Mouse (Mus musculus) gonadal fat pad, adult 2 months (tissue): Measurements from ENCODE around the gene Ndel1. TPM values are rescaled to one million over a fixed set of nuclear protein-coding genes. Genes with fewer than 3 reads are reported as not detected.

Experiments
- DNase-seq: peaks from one replicate; pipeline ENCODE4 v3.0.0-alpha.2; 2012; ENCODE audit warnings: low read depth
- polyA plus RNA-seq: library from polyadenylated mRNA; depleted of rRNA; stranded (reverse); fragments of >200 nt; gene quantifications from 2 replicates; pipeline ENCODE4 v1.2.3, GENCODE M21; 2012

Ndel1 gene
- polyA plus RNA-seq, 1 experiment = 82.3 TPM

GRCm38 (mm10) chr11:68892233-68892832 lies 20.7 kb upstream of the Ndel1 start:
- no peak for DNase-seq

GRCm38 (mm10) chr11:68891823-68892222 lies 20.2 kb upstream of the Ndel1 start:
- DNase-seq = no peak

- no peak for DNase-seq
These were observed 19.0 kb upstream of the Ndel1 start for GRCm38 (mm10) chr11:68890625-68891024.

GRCm38 (mm10) chr11:68888653-68889052 lies 17.0 kb upstream of the Ndel1 start:
- DNase-seq = no peak

GRCm38 (mm10) chr11:68888253-68888652 lies 16.6 kb upstream of the Ndel1 start, which contains the start of gene Rnf222:
Gene Rnf222, plus strand, starts transcription at chr11:68888553.
- no peak for DNase-seq

GRCm38 (mm10) chr11:68886091-68886490 lies 14.4 kb upstream of the Ndel1 start:
- DNase-seq = no peak

GRCm38 (mm10) chr11:68884368-68884767 lies 12.7 kb upstream of the Ndel1 start:
- no peak for DNase-seq

- no peak for DNase-seq
These were observed 12.2 kb upstream of the Ndel1 start for GRCm38 (mm10) chr11:68883843-68884242.

GRCm38 (mm10) chr11:68882107-68882506 lies 10.4 kb upstream of the Ndel1 start:
- DNase-seq = no peak

GRCm38 (mm10) chr11:68878811-68879210 lies 7.2 kb upstream of the Ndel1 start:
- no peak for DNase-seq

GRCm38 (mm10) chr11:68874841-68875240 lies 3.2 kb upstream of the Ndel1 start:
- DNase-seq = no peak

GRCm38 (mm10) chr11:68871277-68871676 lies 381 bp downstream of the Ndel1 start:
- no peak for DNase-seq

GRCm38 (mm10) chr11:68864544-68865189 lies 7.0 kb downstream of the Ndel1 start:
- no peak for DNase-seq

GRCm38 (mm10) chr11:68863631-68864091 lies 8.0 kb downstream of the Ndel1 start:
- no peak for DNase-seq

- no peak for DNase-seq
These were observed 9.4 kb downstream of the Ndel1 start for GRCm38 (mm10) chr11:68862260-68862659.

GRCm38 (mm10) chr11:68859943-68860593 lies 11.6 kb downstream of the Ndel1 start:
- no peak for DNase-seq

GRCm38 (mm10) chr11:68857329-68857728 lies 14.3 kb downstream of the Ndel1 start:
- DNase-seq = no peak

GRCm38 (mm10) chr11:68854621-68855020 lies 17.0 kb downstream of the Ndel1 start:
- no peak for DNase-seq

- DNase-seq = no peak
These were observed 17.9 kb downstream of the Ndel1 start for GRCm38 (mm10) chr11:68853611-68854401.

- no peak for DNase-seq
These were observed 18.7 kb downstream of the Ndel1 start for GRCm38 (mm10) chr11:68852932-68853409.

- DNase-seq = no peak
These were observed 19.2 kb downstream of the Ndel1 start for GRCm38 (mm10) chr11:68852486-68852901.
